Mouse (Mus musculus) c-Kit-positive CD71-negative TER-119-negative erythroid progenitor cells, embryonic 14.5 days (primary cell): ENCODE data around the gene Gm37240.

Source experiments
- DNase-seq: peaks from one replicate; pipeline ENCODE4 v3.0.0-alpha.2; 2013; ENCODE audit warnings: low read depth

Gene Gm37240

DNA sequence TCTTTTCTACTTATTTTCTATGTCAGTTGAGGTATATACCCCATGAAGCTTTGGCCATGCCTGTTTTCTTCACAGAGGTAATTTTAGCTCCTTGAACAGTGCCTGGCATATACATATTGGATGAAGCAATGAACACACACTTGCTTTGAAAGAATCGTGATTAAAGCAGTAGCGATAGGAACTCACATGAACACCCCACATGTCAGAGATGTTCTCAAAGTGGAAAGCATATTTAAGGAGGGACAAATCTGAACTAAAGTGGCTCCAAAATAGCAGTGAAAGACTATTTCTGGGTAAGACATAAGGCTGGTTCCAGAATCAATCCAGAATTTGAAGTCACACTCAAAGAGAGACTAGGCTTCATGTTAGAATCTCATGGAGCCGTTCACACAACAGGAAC is 397.1 kb downstream of the Gm37240 start:
- no peak for DNase-seq

GRCm38 (mm10) chr3:85487379-85487778 is 399.9 kb downstream of the Gm37240 start:
- DNase-seq = no peak

- no peak for DNase-seq
These were observed 401.7 kb downstream of the Gm37240 start for GRCm38 (mm10) chr3:85485536-85486190.

- DNase-seq = no peak
These were observed 404.7 kb downstream of the Gm37240 start for GRCm38 (mm10) chr3:85482636-85483035.

- DNase-seq = no peak
These were observed 406.7 kb downstream of the Gm37240 start for GRCm38 (mm10) chr3:85480638-85481037.

GRCm38 (mm10) chr3:85478731-85479130 is 408.6 kb downstream of the Gm37240 start:
- no peak for DNase-seq

- DNase-seq = no peak
These were observed 417.6 kb downstream of the Gm37240 start for GRCm38 (mm10) chr3:85469711-85470110.

GRCm38 (mm10) chr3:85468995-85469394 is 418.3 kb downstream of the Gm37240 start:
- DNase-seq = no peak

GRCm38 (mm10) chr3:85465283-85466025 is 421.9 kb downstream of the Gm37240 start:
- DNase-seq = no peak

- no peak for DNase-seq
These were observed 427.3 kb downstream of the Gm37240 start for GRCm38 (mm10) chr3:85460021-85460420.

GRCm38 (mm10) chr3:85456983-85457382 is 430.3 kb downstream of the Gm37240 start:
- DNase-seq = no peak

DNA sequence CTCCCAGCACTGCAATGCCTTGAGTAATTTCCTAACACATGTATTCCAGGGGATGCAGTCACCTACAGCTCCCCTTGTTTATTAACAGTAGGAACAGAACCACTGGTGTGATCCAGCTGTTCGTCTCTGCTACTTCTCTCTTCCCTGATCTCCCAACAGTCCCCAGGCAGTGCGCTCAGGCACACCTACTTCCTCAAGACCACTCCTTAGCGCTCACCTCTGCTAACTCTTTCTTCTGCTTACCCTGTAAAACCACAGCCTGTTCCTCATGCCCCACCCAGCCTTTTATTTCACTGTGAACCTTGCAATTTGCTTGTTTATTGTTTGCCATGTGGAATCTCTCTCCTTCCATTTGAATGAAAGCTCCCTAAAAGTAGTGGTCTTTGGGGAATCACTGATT is 431.9 kb downstream of the Gm37240 start:
- DNase-seq = no peak

DNA sequence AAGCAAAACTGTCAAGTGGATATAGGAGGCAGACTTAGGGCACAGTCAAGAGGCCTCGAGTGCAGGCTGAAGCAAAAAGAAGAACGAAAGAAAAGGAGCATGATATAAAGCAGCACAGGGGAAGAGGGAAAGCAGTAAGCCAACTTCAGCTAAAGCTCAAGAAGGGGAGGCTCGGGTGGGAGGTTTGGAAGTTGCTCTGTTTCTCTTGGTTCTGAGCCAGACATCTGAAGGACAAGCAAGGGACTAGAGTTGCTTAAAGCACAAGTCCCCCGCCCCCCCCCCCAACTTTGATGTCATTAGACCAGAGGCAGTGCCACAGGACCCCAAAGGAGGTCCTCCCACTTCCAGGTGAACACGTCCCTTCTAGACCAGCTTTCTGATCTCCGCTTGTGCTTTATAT is 433.3 kb downstream of the Gm37240 start:
- DNase-seq = no peak

GRCm38 (mm10) chr3:85449461-85449860 is 437.9 kb downstream of the Gm37240 start:
- no peak for DNase-seq

DNA sequence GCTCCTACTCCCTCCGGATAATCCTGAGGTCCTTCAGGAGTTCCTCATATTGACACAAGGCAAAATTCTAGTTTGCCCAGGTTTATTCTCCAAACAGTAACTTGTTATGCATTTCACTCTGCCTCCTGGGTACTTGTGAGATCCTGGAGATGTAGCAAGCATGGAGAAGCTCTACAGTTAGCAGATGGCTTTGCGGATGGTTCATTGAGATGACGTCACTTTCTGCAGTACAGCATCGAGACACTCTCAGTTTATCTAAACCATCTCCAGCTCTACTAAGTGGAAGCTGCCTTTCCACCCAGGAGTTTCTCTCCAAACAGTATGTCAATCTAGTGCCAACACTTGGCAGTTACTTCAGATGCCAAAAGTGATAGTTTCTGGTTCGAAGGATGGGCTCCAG is 444.5 kb downstream of the Gm37240 start:
- DNase-seq = no peak

DNA sequence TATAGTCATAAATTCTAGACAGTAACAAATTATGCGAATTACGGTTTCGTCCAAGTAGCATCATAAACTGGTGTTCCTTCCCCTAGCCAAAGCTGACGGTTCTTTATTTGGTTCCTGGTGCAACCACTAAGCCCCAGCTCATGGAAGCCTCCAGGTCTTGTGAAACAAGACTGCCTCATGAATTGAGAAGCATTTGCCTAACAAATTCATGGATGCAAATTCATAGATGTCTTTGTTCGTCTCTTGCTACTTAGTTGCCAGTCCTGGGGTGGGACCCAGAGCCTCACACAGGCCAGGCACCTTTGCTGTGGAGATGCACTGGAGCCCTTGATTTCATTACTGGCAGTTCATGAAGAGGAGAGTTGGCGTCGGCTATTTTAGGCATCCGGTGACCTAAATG is 445.1 kb downstream of the Gm37240 start:
- no peak for DNase-seq

DNA sequence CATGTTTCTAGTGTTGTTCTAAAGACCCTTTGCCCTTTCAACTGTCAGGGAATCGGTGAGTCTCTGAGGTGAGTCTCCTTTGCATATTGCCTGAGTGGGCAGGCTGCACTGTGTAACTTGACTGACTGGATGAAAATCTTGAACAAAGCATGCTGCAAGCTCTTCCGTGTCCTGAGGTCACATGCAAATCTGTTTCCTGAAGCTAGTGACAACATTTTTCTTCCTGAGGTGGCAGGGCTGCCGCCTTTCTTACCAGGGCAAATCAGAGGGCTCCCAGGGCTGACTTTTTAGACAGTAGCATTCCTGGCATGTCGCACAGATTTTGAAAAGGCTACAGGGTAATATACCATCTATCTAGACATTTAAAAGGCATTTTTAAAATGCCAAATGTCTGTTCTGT is 451.9 kb downstream of the Gm37240 start:
- no peak for DNase-seq

DNA sequence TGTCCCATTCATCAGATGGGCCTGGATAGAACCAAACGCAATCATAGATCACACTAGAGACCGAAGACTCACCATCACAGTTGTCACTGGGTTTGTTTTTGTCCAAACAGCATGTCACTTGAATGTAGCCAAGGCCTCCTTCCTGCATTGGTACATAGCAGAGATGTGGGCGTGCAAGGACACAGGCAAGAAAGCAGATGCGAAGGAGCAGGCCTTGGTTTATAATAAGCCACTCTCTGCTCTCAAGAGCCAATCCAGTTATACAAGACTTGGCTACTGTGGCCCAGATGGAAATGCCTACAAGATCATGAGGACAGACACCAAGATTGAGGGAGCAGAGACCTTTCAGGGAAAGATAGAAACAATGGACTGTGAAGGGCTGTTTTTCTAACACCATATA is 456.1 kb downstream of the Gm37240 start:
- DNase-seq = no peak

DNA sequence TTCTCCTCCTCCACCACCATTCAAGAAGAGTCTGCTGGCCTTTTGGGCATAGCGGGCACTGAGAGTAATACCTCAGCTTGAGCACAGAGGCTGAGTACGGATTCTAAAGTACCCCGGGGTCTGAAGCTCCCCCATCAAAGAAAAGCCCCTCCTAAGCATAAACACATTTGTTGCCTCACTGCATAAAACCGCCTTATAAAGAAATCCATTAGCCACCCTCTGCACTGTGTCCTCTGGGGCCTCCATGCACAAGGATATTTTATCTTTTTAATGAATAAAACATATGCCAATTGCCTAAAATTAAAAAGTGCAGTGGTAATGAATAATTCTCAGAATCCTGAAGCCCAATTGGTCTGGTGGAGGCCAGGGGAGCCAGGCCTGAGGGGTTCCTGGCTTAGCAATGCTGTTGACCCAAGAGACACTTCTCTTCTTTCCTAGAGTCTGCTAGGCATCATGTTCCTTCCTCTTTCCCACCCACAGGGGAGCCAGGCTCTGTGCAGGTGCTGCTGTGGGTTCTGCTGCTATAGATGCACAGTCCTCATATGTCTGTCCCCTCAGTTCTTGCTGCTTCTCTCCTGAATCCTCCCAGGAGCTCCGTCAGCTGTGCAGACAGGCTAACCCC is 463.8 kb downstream of the Gm37240 start:
- no peak for DNase-seq

GRCm38 (mm10) chr3:85421403-85421802 is 465.9 kb downstream of the Gm37240 start:
- no peak for DNase-seq

- DNase-seq = no peak
These were observed 469.7 kb downstream of the Gm37240 start for GRCm38 (mm10) chr3:85417663-85418062.

- DNase-seq = no peak
These were observed 488.5 kb downstream of the Gm37240 start for GRCm38 (mm10) chr3:85398841-85399240.

DNA sequence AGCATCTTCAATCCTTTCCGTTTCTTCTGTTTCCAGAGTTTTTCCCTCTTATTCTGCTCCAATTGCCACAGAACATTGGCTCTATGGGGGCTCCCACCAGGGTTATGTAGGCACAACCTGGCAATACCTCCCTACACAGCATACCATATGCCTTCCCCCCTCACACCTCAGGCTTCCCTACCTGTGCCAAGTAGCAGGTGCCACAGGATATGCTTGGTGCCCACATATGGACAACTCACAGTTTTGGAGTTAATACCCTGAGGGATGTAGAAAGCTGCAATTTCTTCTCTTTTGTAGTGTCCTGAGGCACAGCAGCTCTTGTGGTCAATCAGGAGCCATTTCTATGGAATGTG is 488.9 kb downstream of the Gm37240 start:
- no peak for DNase-seq
